Mouse (Mus musculus): Measurements from ENCODE around the gene Smco4.
"Not testable (repeated sequence)": the region's sequence is repeated elsewhere in the genome, so short reads cannot be mapped to it uniquely, and the experiment has no call there.

The Smco4 gene

GRCm38 (mm10) chr9:15550461-15550961 lies 57.3 kb downstream of the Smco4 start:
- no peak for DNase-seq

GRCm38 (mm10) chr9:15551073-15551472 lies 57.8 kb downstream of the Smco4 start:
- not testable (repeated sequence) for DNase-seq

- DNase-seq: no peak
Observed at GRCm38 (mm10) chr9:15551933-15552851, 59.0 kb downstream of the Smco4 start.

GRCm38 (mm10) chr9:15553322-15553721 lies 60.1 kb downstream of the Smco4 start:
- no peak for DNase-seq

GRCm38 (mm10) chr9:15560451-15560850 lies 67.2 kb downstream of the Smco4 start:
- DNase-seq: no peak

GRCm38 (mm10) chr9:15562353-15562752 lies 69.1 kb downstream of the Smco4 start:
- no peak for DNase-seq

DNA sequence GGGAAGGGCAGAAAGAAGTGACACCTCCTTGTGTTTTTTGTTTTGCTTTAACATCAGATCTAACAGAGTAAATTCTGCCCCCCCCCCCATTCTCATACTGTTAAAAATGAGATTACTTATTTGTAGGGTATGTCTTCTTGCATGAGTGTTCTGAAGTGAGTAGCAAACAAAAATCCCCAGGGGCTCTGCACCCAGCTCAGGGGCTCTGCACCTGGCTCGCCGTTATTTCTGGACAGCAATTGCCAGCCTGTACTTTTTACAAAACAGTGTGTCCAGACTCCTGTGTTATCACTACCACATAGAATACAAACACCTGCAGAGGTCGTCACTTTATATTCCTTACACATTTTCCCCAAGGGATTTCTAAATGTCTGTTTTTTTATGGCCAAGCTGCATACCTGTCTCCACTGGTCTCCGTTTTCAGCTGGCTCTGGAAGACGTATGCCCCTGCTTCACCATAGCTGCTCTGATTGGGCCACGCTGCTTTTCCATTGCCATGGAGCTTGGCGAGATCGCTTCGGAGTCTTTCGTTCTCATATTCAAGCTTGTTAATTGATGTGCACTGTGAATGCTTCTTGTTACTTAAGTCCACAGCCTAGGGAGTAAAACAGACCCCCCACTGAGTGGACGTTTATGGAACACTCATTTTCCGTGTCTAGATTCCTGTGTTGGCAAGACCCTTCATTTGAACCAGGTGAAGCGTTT lies 81.7 kb downstream of the Smco4 start:
- DNase-seq: peak; percentile 7

GRCm38 (mm10) chr9:15578427-15578826 lies 85.2 kb downstream of the Smco4 start:
- no peak for DNase-seq

DNA sequence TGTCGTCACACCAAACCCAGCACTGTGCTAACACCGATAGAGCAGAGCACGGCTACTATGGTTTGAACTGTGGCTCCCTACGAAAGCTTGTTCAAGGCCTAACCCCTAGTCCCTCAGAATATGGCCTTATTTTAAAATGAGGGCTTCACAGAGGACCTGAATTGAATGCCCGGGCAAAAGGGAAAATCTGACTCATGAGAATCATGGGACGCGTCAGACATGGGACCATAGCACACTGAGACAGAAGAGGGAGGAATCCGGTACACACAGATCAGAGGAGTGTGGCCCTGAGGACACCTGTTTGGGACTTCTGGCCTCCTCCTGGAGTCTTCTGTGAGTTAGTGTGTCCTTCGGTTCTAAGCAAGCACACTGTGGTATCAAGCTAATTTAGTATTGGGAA lies 85.7 kb downstream of the Smco4 start:
- DNase-seq: no peak

DNA sequence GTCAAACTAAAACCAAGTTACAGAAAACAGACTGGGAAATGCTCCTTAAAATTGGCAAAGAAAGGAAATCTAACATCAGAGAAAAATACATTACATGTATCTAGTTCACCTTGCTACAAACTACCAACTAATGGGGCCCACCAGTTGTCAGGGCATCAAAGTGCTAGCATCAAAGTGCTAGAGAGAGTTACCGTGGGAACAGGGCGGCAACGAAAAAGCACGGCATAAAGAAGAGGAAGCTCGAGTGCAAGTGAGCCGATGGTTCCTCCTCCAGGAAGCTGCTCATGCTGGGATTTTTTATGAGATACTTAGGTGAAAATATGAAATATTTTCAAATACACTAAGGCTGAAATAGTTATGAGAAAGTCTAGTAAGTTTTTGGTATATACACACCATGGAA lies 86.9 kb downstream of the Smco4 start:
- no peak for DNase-seq

- DNase-seq: no peak
Observed at GRCm38 (mm10) chr9:15582026-15582425, 88.8 kb downstream of the Smco4 start.

GRCm38 (mm10) chr9:15584209-15584608 lies 91.0 kb downstream of the Smco4 start:
- DNase-seq: no peak

GRCm38 (mm10) chr9:15585956-15586355 lies 92.7 kb downstream of the Smco4 start:
- no peak for DNase-seq

DNA sequence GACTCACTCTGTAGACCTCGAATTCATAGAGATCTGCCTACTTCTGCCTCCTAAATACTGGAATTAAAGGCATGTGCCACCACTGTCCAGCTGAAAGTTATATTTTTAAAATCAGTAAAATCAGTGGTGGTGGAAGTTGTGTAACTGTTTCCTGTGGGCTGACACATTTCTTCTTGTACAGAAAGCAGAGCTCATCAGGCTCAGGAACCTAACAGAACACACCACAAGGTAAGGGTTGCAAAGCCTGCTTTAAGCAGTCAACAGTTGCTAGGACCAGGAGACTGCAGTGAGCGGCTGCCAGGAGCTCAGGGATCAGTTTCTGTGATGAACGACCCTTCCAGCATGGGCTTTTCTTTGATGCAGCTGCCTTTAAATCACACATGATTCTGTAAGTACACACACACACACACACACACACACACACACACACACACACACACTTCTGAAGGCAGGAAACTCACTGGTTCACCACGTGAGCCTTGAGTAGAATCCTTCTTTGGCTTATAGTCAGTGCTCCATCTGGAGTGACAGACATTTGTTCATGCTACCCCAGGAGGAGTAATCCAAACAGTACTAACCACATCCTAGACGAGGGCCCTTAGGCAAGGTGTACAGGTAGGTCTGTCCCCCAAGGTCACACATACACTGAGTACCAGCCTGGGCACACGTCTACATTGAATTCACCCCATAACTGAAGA lies 94.1 kb downstream of the Smco4 start:
- no peak for DNase-seq

DNA sequence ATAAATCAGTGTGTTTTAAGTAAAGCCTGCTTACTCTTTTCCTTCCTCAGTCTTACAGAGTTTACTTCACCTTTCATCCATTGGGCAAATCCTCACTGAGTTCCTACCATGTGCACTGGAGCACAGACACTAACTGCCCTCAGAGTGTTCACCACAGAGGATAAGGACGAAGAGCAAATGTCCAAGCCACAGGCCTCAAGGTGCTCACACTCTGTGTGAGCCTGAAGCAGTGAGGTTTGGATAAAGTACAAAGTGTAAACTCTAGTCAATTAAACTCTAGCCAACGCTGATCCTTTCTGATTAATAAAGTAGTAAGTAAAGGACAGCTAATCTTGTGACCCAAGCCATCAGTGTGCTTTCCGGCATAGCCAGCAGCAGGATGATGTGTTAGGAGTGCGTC lies 100.9 kb downstream of the Smco4 start:
- no peak for DNase-seq

All from retina, postnatal 1 day (tissue).